Mouse (Mus musculus): ENCODE measurements at regions not wholly inside any gene's neighbourhood (a gene's known extent, or its start where the extent isn't known, plus 50 kb on each side); places are given as distances from the start of the nearest gene placed in this dataset.

- TF ChIP-seq CTCF (conservative IDR thresholded peaks at IDR 0.05; ENCODE audit: insufficient read depth, insufficient read length, low read depth, low read length) (no peak), POLR2A (IDR thresholded peaks at IDR 0.05; ENCODE audit: low read depth, low read length) (no peak)
- H3K4me1 ChIP-seq (ENCODE audit: control insufficient read depth, insufficient read depth, low read length), result no peaks in the 10 kb centered on the region
- H3K27me3 ChIP-seq (replicated peaks; ENCODE audit: control insufficient read depth, insufficient read depth, low read length), result no peaks in the 10 kb centered on the region
- H3K4me3 ChIP-seq (ENCODE audit: insufficient read depth, low read depth, low read length), result no peak overlapping the region
- no peaks in the 10 kb centered on the region for H3K36me3 ChIP-seq (ENCODE audit: control insufficient read depth, insufficient read depth, low read length)
- DNase-seq, result peak; percentile 10
- no peak overlapping the region for H3K27ac ChIP-seq (ENCODE audit: insufficient read depth, low read depth, low read length)
- 27% methylated on average over 4 of the region's 4 CpGs for WGBS
Measured at GRCm38 (mm10) chr12:45442474-45442873, 368.0 kb upstream of the Stxbp6 start.

- whole genome bisulfite sequencing, result 80% methylated on average over 2 of the region's 2 CpGs
- no peak for DNase-seq
Measured at GRCm38 (mm10) chr12:45439745-45440144, 365.2 kb upstream of the Stxbp6 start.

GRCm38 (mm10) chr12:45437271-45437670 is 362.8 kb upstream of the Stxbp6 start:
- H3K4me1 ChIP-seq (ENCODE audit: control insufficient read depth, insufficient read depth, low read length), result no peaks in the 10 kb centered on the region
- no peaks in the 10 kb centered on the region for H3K36me3 ChIP-seq (ENCODE audit: control insufficient read depth, insufficient read depth, low read length)
- H3K27ac ChIP-seq (ENCODE audit: insufficient read depth, low read depth, low read length), result no peak overlapping the region
- DNase-seq, result no peak
- no peaks in the 10 kb centered on the region for H3K27me3 ChIP-seq (replicated peaks; ENCODE audit: control insufficient read depth, insufficient read depth, low read length)
- TF ChIP-seq CTCF (conservative IDR thresholded peaks at IDR 0.05; ENCODE audit: insufficient read depth, insufficient read length, low read depth, low read length), result no peak
- no peak for TF ChIP-seq POLR2A (IDR thresholded peaks at IDR 0.05; ENCODE audit: low read depth, low read length)
- no peak overlapping the region for H3K4me3 ChIP-seq (ENCODE audit: insufficient read depth, low read depth, low read length)

More at GRCm38 (mm10) chr12:45439745-45440144, 365.2 kb upstream of the Stxbp6 start:
- no peaks in the 10 kb centered on the region for H3K27me3 ChIP-seq (replicated peaks; ENCODE audit: control insufficient read depth, insufficient read depth, low read length)
- H3K27ac ChIP-seq (ENCODE audit: insufficient read depth, low read depth, low read length), result no peak overlapping the region
- no peaks in the 10 kb centered on the region for H3K36me3 ChIP-seq (ENCODE audit: control insufficient read depth, insufficient read depth, low read length)
- no peak overlapping the region for H3K4me3 ChIP-seq (ENCODE audit: insufficient read depth, low read depth, low read length)
- no peak for TF ChIP-seq CTCF (conservative IDR thresholded peaks at IDR 0.05; ENCODE audit: insufficient read depth, insufficient read length, low read depth, low read length)
- no peak for TF ChIP-seq POLR2A (IDR thresholded peaks at IDR 0.05; ENCODE audit: low read depth, low read length)
- H3K4me1 ChIP-seq (ENCODE audit: control insufficient read depth, insufficient read depth, low read length), result no peaks in the 10 kb centered on the region

- Histone ChIP-seq H3K4me3 (ENCODE audit: insufficient read depth, low read depth, low read length) (no peak overlapping the region), H3K27me3 (replicated peaks; ENCODE audit: control insufficient read depth, insufficient read depth, low read length) (no peaks in the 10 kb centered on the region), H3K4me1 (ENCODE audit: control insufficient read depth, insufficient read depth, low read length) (no peaks in the 10 kb centered on the region), H3K27ac (ENCODE audit: insufficient read depth, low read depth, low read length) (no peak overlapping the region), H3K36me3 (ENCODE audit: control insufficient read depth, insufficient read depth, low read length) (no peaks in the 10 kb centered on the region)
- no peak for TF ChIP-seq POLR2A (IDR thresholded peaks at IDR 0.05; ENCODE audit: low read depth, low read length)
- no peak for TF ChIP-seq CTCF (conservative IDR thresholded peaks at IDR 0.05; ENCODE audit: insufficient read depth, insufficient read length, low read depth, low read length)
- DNase-seq, result no peak
- 67% methylated on average over 2 of the region's 2 CpGs for WGBS
Measured at GRCm38 (mm10) chr12:45399436-45399835, 324.9 kb upstream of the Stxbp6 start.

- TF ChIP-seq POLR2A (IDR thresholded peaks at IDR 0.05; ENCODE audit: low read depth, low read length) (no peak), CTCF (conservative IDR thresholded peaks at IDR 0.05; ENCODE audit: insufficient read depth, insufficient read length, low read depth, low read length) (no peak)
- DNase-seq, result peak; percentile 40
Measured at GRCm38 (mm10) chr12:45384864-45385263, 310.4 kb upstream of the Stxbp6 start.

More at GRCm38 (mm10) chr12:45384864-45385263, 310.4 kb upstream of the Stxbp6 start:
- 63% methylated on average over 3 of the region's 3 CpGs for WGBS
- no peaks in the 10 kb centered on the region for H3K27me3 ChIP-seq (replicated peaks; ENCODE audit: control insufficient read depth, insufficient read depth, low read length)
- no peak overlapping the region for H3K27ac ChIP-seq (ENCODE audit: insufficient read depth, low read depth, low read length)
- H3K4me1 ChIP-seq (ENCODE audit: control insufficient read depth, insufficient read depth, low read length), result no peaks in the 10 kb centered on the region
- H3K4me3 ChIP-seq (ENCODE audit: insufficient read depth, low read depth, low read length), result no peak overlapping the region
- H3K36me3 ChIP-seq (ENCODE audit: control insufficient read depth, insufficient read depth, low read length), result no peaks in the 10 kb centered on the region
